In genomic region chr9:107632478-107632877, GRCm38 (mm10) we compare ENCODE assay signal across 8 mouse cellular contexts. TPM values are rescaled to one million over a fixed set of nuclear protein-coding genes. Genes with fewer than 3 reads are reported as not detected.
DNase-seq lines count a peak whose midpoint lies in the region; ATAC-seq and TF ChIP-seq lines count a peak whose summit lies in the region.

No protein-coding gene starts in this region.

- peak overlapping the region; percentile 88 for H3K9ac ChIP-seq in forebrain, embryonic 15.5 days (replicated peaks)
- peak overlapping the region; percentile 89 for H3K9ac ChIP-seq in stomach, embryonic 14.5 days (replicated peaks; ENCODE audit: low read depth, low read length)

- H3K4me2 ChIP-seq in forebrain, embryonic 15.5 days (replicated peaks) = peak overlapping the region; percentile 97
- peak overlapping the region; percentile 95 for H3K4me2 ChIP-seq in stomach, embryonic 14.5 days (replicated peaks; ENCODE audit: low read depth, low read length)

- ATAC-seq in forebrain, embryonic 15.5 days (replicated peaks) = no peak
- no peak for ATAC-seq in stomach, embryonic 14.5 days (ENCODE audit: insufficient number of reproducible peaks, insufficient read depth, low FRiP score, low read depth)
- no peak for ATAC-seq in granulocyte monocyte progenitor cell, adult 5-6 weeks (replicated peaks; ENCODE audit: poor library complexity, severe bottlenecking)

- WGBS in forebrain, embryonic 15.5 days = 10% methylated on average over 6 of the region's 6 CpGs
- WGBS in kidney, adult 2 months = 33% methylated on average over 6 of the region's 6 CpGs
- WGBS in stomach, embryonic 14.5 days = 80% methylated on average over 6 of the region's 6 CpGs

- H3K36me3 ChIP-seq in forebrain, embryonic 15.5 days = no peaks in the 10 kb centered on the region
- H3K36me3 ChIP-seq in kidney, adult 2 months (ENCODE audit: control insufficient read depth, insufficient read depth, low read length) = no peaks in the 10 kb centered on the region
- H3K36me3 ChIP-seq in stomach, embryonic 14.5 days (ENCODE audit: control insufficient read depth, insufficient read depth, low read length) = peaks cover 3% of the 10 kb centered on the region; the same call in 1 of the 2 replicates

- peak overlapping the region; percentile 89 for H3K27ac ChIP-seq in forebrain, embryonic 15.5 days (replicated peaks)
- peak overlapping the region; percentile 70 for H3K27ac ChIP-seq in kidney, adult 2 months (ENCODE audit: insufficient read depth, low read depth, low read length)
- H3K27ac ChIP-seq in stomach, embryonic 14.5 days (ENCODE audit: low read length) = peak overlapping the region; percentile 95; the same call in 1 of the 2 replicates

- TF ChIP-seq POLR2A in kidney, adult 2 months (IDR thresholded peaks at IDR 0.05; ENCODE audit: low read depth, low read length) = no peak

- no peaks in the 10 kb centered on the region for H3K9me3 ChIP-seq in forebrain, embryonic 15.5 days
- no peaks in the 10 kb centered on the region for H3K9me3 ChIP-seq in stomach, embryonic 14.5 days (ENCODE audit: control insufficient read depth, low read depth, low read length)

- peak overlapping the region; percentile 77 for H3K4me3 ChIP-seq in forebrain, embryonic 15.5 days
- peak overlapping the region; percentile 71 for H3K4me3 ChIP-seq in kidney, adult 2 months (ENCODE audit: insufficient read depth, low read depth, low read length)
- peak overlapping the region; percentile 85 for H3K4me3 ChIP-seq in stomach, embryonic 14.5 days (ENCODE audit: low read depth, low read length)

- H3K4me1 ChIP-seq in forebrain, embryonic 15.5 days = peaks cover 80% of the 10 kb centered on the region
- peaks cover 8% of the 10 kb centered on the region; the same call in 1 of the 2 replicates for H3K4me1 ChIP-seq in kidney, adult 2 months (ENCODE audit: control insufficient read depth, insufficient read depth, low read length)
- peaks cover 59% of the 10 kb centered on the region for H3K4me1 ChIP-seq in stomach, embryonic 14.5 days (ENCODE audit: control insufficient read depth, insufficient read depth, low read length)

- H3K27me3 ChIP-seq in forebrain, embryonic 15.5 days = no peaks in the 10 kb centered on the region
- H3K27me3 ChIP-seq in kidney, adult 2 months (replicated peaks; ENCODE audit: control insufficient read depth, insufficient read depth, low read length) = no peaks in the 10 kb centered on the region
- H3K27me3 ChIP-seq in stomach, embryonic 14.5 days (ENCODE audit: control insufficient read depth, insufficient read depth, low read length) = no peaks in the 10 kb centered on the region

- no peak for TF ChIP-seq CTCF in kidney, adult 2 months (conservative IDR thresholded peaks at IDR 0.05; ENCODE audit: insufficient read depth, insufficient read length, low read depth, low read length)

- DNase-seq in layer of hippocampus, adult 11-12 months (ENCODE audit: low spot score) = peak; percentile 50
- DNase-seq in layer of hippocampus, adult 9-10 months (ENCODE audit: low spot score) = no peak
- peak; percentile 63 for DNase-seq in adrenal gland, postnatal 14 days
- peak; percentile 65 for DNase-seq in kidney, adult 2 months
- peak; percentile 84 for DNase-seq in lung, postnatal 10 days

RNA-seq across cellular contexts. Expression of gene Gnai2, which starts 2.7 kb away (rescaled TPM):
- 249 and 284 TPM in 2 replicates for total RNA-seq in adrenal gland, postnatal 14 days (2021)
- polyA plus RNA-seq in forebrain, embryonic 15.5 days (2015; fragmentation: Nextera tagmentation; extraction: Ambion mirVana) = 335 and 338 TPM in 2 replicates
- 356 and 366 TPM in 2 replicates for polyA plus RNA-seq in kidney, adult 2 months (2012; rRNA removed)
- 359 TPM in 2 replicates for polyA plus RNA-seq in stomach, embryonic 14.5 days (2014; fragmentation: Nextera tagmentation; extraction: Ambion mirVana)
- 410 and 448 TPM in 2 replicates for total RNA-seq in granulocyte monocyte progenitor cell, adult 5-6 weeks (2014; fragmentation: Nextera tagmentation)
- total RNA-seq in granulocyte monocyte progenitor cell, adult 5-6 weeks (2017) = 395 and 452 TPM in 2 replicates

RNA-seq across cellular contexts. Expression of gene Sema3b, which starts 23.4 kb away (rescaled TPM):
- 8.3 and 8.7 TPM in 2 replicates for total RNA-seq in adrenal gland, postnatal 14 days (2021)
- polyA plus RNA-seq in forebrain, embryonic 15.5 days (2015; fragmentation: Nextera tagmentation; extraction: Ambion mirVana) = 1.7 and 2.8 TPM in 2 replicates
- 63.3 and 78.8 TPM in 2 replicates for polyA plus RNA-seq in kidney, adult 2 months (2012; rRNA removed)
- 6.1 and 7.9 TPM in 2 replicates for polyA plus RNA-seq in stomach, embryonic 14.5 days (2014; fragmentation: Nextera tagmentation; extraction: Ambion mirVana)
- total RNA-seq in granulocyte monocyte progenitor cell, adult 5-6 weeks (2014; fragmentation: Nextera tagmentation) = not detected in 2 replicates
- not detected in 2 replicates for total RNA-seq in granulocyte monocyte progenitor cell, adult 5-6 weeks (2017)

RNA-seq across cellular contexts. Expression of gene Slc38a3, which starts 36.9 kb away (rescaled TPM):
- 4.9 and 85.2 TPM in 2 replicates for total RNA-seq in adrenal gland, postnatal 14 days (2021)
- 24.2 and 24.4 TPM in 2 replicates for polyA plus RNA-seq in forebrain, embryonic 15.5 days (2015; fragmentation: Nextera tagmentation; extraction: Ambion mirVana)
- polyA plus RNA-seq in kidney, adult 2 months (2012; rRNA removed) = 77.9 and 139 TPM in 2 replicates
- polyA plus RNA-seq in stomach, embryonic 14.5 days (2014; fragmentation: Nextera tagmentation; extraction: Ambion mirVana) = 3.7 and 7.1 TPM in 2 replicates
- not detected in 2 replicates for total RNA-seq in granulocyte monocyte progenitor cell, adult 5-6 weeks (2014; fragmentation: Nextera tagmentation)
- not detected in 2 replicates for total RNA-seq in granulocyte monocyte progenitor cell, adult 5-6 weeks (2017)

RNA-seq across cellular contexts. Expression of gene Ifrd2, which starts 45.0 kb away (rescaled TPM):
- 42.1 and 43.1 TPM in 2 replicates for total RNA-seq in adrenal gland, postnatal 14 days (2021)
- polyA plus RNA-seq in forebrain, embryonic 15.5 days (2015; fragmentation: Nextera tagmentation; extraction: Ambion mirVana) = 15.4 and 16.9 TPM in 2 replicates
- 50.5 and 57.8 TPM in 2 replicates for polyA plus RNA-seq in kidney, adult 2 months (2012; rRNA removed)
- 54.0 and 61.1 TPM in 2 replicates for polyA plus RNA-seq in stomach, embryonic 14.5 days (2014; fragmentation: Nextera tagmentation; extraction: Ambion mirVana)
- 89.9 and 105 TPM in 2 replicates for total RNA-seq in granulocyte monocyte progenitor cell, adult 5-6 weeks (2014; fragmentation: Nextera tagmentation)
- total RNA-seq in granulocyte monocyte progenitor cell, adult 5-6 weeks (2017) = 46.9 and 76.8 TPM in 2 replicates

RNA-seq across cellular contexts. Expression of gene Gnat1, which starts 47.0 kb away (rescaled TPM):
- 0.34 and 0.41 TPM in 2 replicates for total RNA-seq in adrenal gland, postnatal 14 days (2021)
- 1.7 and 1.8 TPM in 2 replicates for polyA plus RNA-seq in forebrain, embryonic 15.5 days (2015; fragmentation: Nextera tagmentation; extraction: Ambion mirVana)
- 0.09 and 0.22 TPM in 2 replicates for polyA plus RNA-seq in kidney, adult 2 months (2012; rRNA removed)
- 1.8 and 2.4 TPM in 2 replicates for polyA plus RNA-seq in stomach, embryonic 14.5 days (2014; fragmentation: Nextera tagmentation; extraction: Ambion mirVana)
- not detected in 2 replicates for total RNA-seq in granulocyte monocyte progenitor cell, adult 5-6 weeks (2014; fragmentation: Nextera tagmentation)
- total RNA-seq in granulocyte monocyte progenitor cell, adult 5-6 weeks (2017) = not detected in 2 replicates
